Mouse (Mus musculus) MEL (cell line): ENCODE data around the gene Ccr2. TPM values are rescaled to one million over a fixed set of nuclear protein-coding genes. Genes with fewer than 3 reads are reported as not detected.

Experiments
- DNase-seq: peaks from one replicate; pipeline ENCODE4 v3.0.0; 2011; ENCODE audit warnings: low read depth, low spot score
- H3K27ac ChIP-seq: 2 replicates; pipeline ENCODE4 v1.5.1; 2012; ENCODE audit warnings: low read depth, mild to moderate bottlenecking, control low read depth, low read length, moderate library complexity; ENCODE audit not compliant: control insufficient read depth
- H3K27me3 ChIP-seq, 2 experiments: fragments of 150-350 bp in 1 of 2; sonication (generic) in 1 of 2; 2 replicates each; pipeline ENCODE4 v1.6.1; 2012; ENCODE audit warnings: low read length in 2 of 2, mild to moderate bottlenecking in 2 of 2, improper control_type of control experiment in 1 of 2, moderate library complexity in 1 of 2; ENCODE audit not compliant: insufficient read depth in 2 of 2, control insufficient read depth in 1 of 2
- H3K36me3 ChIP-seq, 2 experiments: 2 replicates each; pipeline ENCODE4 v1.6.1; 2012 to 2014; ENCODE audit warnings: low read length in 2 of 2, improper control_type of control experiment in 1 of 2, inconsistent platforms in 1 of 2, mild to moderate bottlenecking in 1 of 2; ENCODE audit not compliant: insufficient read depth in 2 of 2, control insufficient read depth in 1 of 2
- H3K4me1 ChIP-seq, 2 experiments: fragments of 150-350 bp in 1 of 2; sonication (generic) in 1 of 2; 2 replicates each; pipeline ENCODE4 v1.6.1; 2012; ENCODE audit warnings: low read length in 2 of 2, improper control_type of control experiment in 1 of 2, mild to moderate bottlenecking in 1 of 2; ENCODE audit not compliant: insufficient read depth in 2 of 2, control insufficient read depth in 1 of 2
- H3K4me3 ChIP-seq, 2 experiments: fragments of 150-350 bp in 1 of 2; sonication (generic) in 1 of 2; 2 replicates each; pipeline ENCODE4 v1.5.1; 2012; ENCODE audit warnings: low read depth in 2 of 2, low read length in 2 of 2, mild to moderate bottlenecking in 2 of 2, moderate library complexity in 2 of 2, control low read depth in 1 of 2, improper control_type of control experiment in 1 of 2; ENCODE audit not compliant: control insufficient read depth in 1 of 2, insufficient read depth in 1 of 2
- H3K79me2 ChIP-seq: 2 replicates; pipeline ENCODE4 v1.6.1; 2012; ENCODE audit warnings: mild to moderate bottlenecking, low read length, moderate library complexity; ENCODE audit not compliant: control insufficient read depth, poor library complexity, insufficient read depth
- H3K9ac ChIP-seq: 2 replicates; pipeline ENCODE4 v1.6.1; 2012; ENCODE audit warnings: low read depth, mild to moderate bottlenecking, control low read depth, low read length, moderate library complexity; ENCODE audit not compliant: control insufficient read depth, poor library complexity, severe bottlenecking
- H3K9me3 ChIP-seq: fragments of 150-350 bp; sonication (generic); replicated peaks from 2 replicates; pipeline ENCODE4 v1.6.1; 2012; ENCODE audit warnings: mild to moderate bottlenecking, low read length, improper control_type of control experiment, moderate library complexity; ENCODE audit not compliant: insufficient read depth
- BHLHE40 ChIP-seq: IDR thresholded peaks from 2 replicates; pipeline ENCODE4 v1.6.1; 2012; ENCODE audit warnings: low read depth, mild to moderate bottlenecking, inconsistent platforms, low read length, improper control_type of control experiment, borderline replicate concordance
- CTCF ChIP-seq, 3 experiments: IDR thresholded peaks in 2 of 3; conservative IDR thresholded peaks in 1 of 3; 2 replicates each; pipeline ENCODE4 v1.5.1; 2011 to 2012; ENCODE audit warnings: low read length in 3 of 3, low read depth in 2 of 3, mild to moderate bottlenecking in 2 of 3, improper control_type of control experiment in 1 of 3, inconsistent platforms in 1 of 3, mixed read lengths in 1 of 3, moderate library complexity in 1 of 3; ENCODE audit not compliant: control insufficient read depth in 1 of 3, insufficient read depth in 1 of 3, poor library complexity in 1 of 3, severe bottlenecking in 1 of 3
- E2F4 ChIP-seq: IDR thresholded peaks from 2 replicates; pipeline ENCODE4 v1.6.1; 2011; ENCODE audit warnings: low read depth, low read length, improper control_type of control experiment, borderline replicate concordance
- ELF1 ChIP-seq: IDR thresholded peaks from 2 replicates; pipeline ENCODE4 v1.6.1; 2014; ENCODE audit warnings: low read depth, mild to moderate bottlenecking, inconsistent platforms, low read length, improper control_type of control experiment, moderate library complexity
- EP300 ChIP-seq, 2 experiments: IDR thresholded peaks; 2 replicates each; pipeline ENCODE4 v1.6.1; 2011; ENCODE audit warnings: improper control_type of control experiment in 2 of 2, low read length in 2 of 2, low read depth in 1 of 2, mild to moderate bottlenecking in 1 of 2
- ETS1 ChIP-seq: IDR thresholded peaks from 2 replicates; pipeline ENCODE4 v1.6.1; 2012; ENCODE audit warnings: low read depth, mild to moderate bottlenecking, inconsistent platforms, low read length, improper control_type of control experiment, moderate library complexity
- GABPA ChIP-seq: IDR thresholded peaks from 2 replicates; pipeline ENCODE4 v1.6.1; 2012; ENCODE audit warnings: low read depth, mild to moderate bottlenecking, inconsistent platforms, low read length, improper control_type of control experiment, moderate library complexity
- GATA1 ChIP-seq: IDR thresholded peaks from 2 replicates; pipeline ENCODE4 v1.6.1; 2011; ENCODE audit warnings: low read depth, low read length, improper control_type of control experiment
- HCFC1 ChIP-seq: IDR thresholded peaks from 2 replicates; pipeline ENCODE4 v1.6.1; 2012; ENCODE audit warnings: low read depth, mild to moderate bottlenecking, inconsistent platforms, low read length, improper control_type of control experiment, moderate library complexity
- KAT2A ChIP-seq: conservative IDR thresholded peaks from 2 replicates; pipeline ENCODE4 v1.6.1; 2012; ENCODE audit warnings: low read depth, low read length, improper control_type of control experiment, inconsistent platforms
- MAX ChIP-seq: IDR thresholded peaks from 2 replicates; pipeline ENCODE4 v1.6.1; 2011; ENCODE audit warnings: low read length, improper control_type of control experiment
- MAZ ChIP-seq: IDR thresholded peaks from 2 replicates; pipeline ENCODE4 v1.6.1; 2012; ENCODE audit warnings: low read depth, mild to moderate bottlenecking, inconsistent platforms, low read length, improper control_type of control experiment
- MEF2A ChIP-seq: IDR thresholded peaks from 2 replicates; pipeline ENCODE4 v1.6.1; 2014; ENCODE audit warnings: low read depth, mild to moderate bottlenecking, inconsistent platforms, low read length, improper control_type of control experiment; ENCODE audit not compliant: poor library complexity, insufficient replicate concordance, severe bottlenecking; ENCODE audit errors: extremely low read depth
- MXI1 ChIP-seq: IDR thresholded peaks from 2 replicates; pipeline ENCODE4 v1.6.1; 2011; ENCODE audit warnings: mild to moderate bottlenecking, low read depth, low read length, improper control_type of control experiment
- MYB ChIP-seq: IDR thresholded peaks from 2 replicates; pipeline ENCODE4 v1.6.1; 2011; ENCODE audit warnings: mild to moderate bottlenecking, low read depth, low read length, improper control_type of control experiment
- NRF1 ChIP-seq: IDR thresholded peaks from 2 replicates; pipeline ENCODE4 v1.6.1; 2014; ENCODE audit warnings: low read depth, mild to moderate bottlenecking, inconsistent platforms, low read length, improper control_type of control experiment, moderate library complexity; ENCODE audit not compliant: poor library complexity, insufficient read depth, severe bottlenecking
- POLR2A ChIP-seq, 2 experiments: IDR thresholded peaks; 2 replicates each; pipeline ENCODE4 v1.6.1; 2011 to 2012; ENCODE audit warnings: low read length in 2 of 2, mild to moderate bottlenecking in 2 of 2, control low read depth in 1 of 2, improper control_type of control experiment in 1 of 2, low read depth in 1 of 2, moderate library complexity in 1 of 2; ENCODE audit not compliant: control insufficient read depth in 1 of 2, insufficient read depth in 1 of 2, poor library complexity in 1 of 2
- POLR2AphosphoS2 ChIP-seq: IDR thresholded peaks from 2 replicates; pipeline ENCODE4 v1.6.1; 2011; ENCODE audit warnings: low read length, improper control_type of control experiment
- POLR2AphosphoS5 ChIP-seq: IDR thresholded peaks from 2 replicates; pipeline ENCODE4 v1.6.1; 2012; ENCODE audit warnings: low read depth, borderline replicate concordance, mild to moderate bottlenecking, inconsistent platforms, low read length, moderate library complexity, mixed read lengths
- RAD21 ChIP-seq: IDR thresholded peaks from 2 replicates; pipeline ENCODE4 v1.6.1; 2011; ENCODE audit warnings: mild to moderate bottlenecking, low read depth, low read length, improper control_type of control experiment
- RCOR1 ChIP-seq: IDR thresholded peaks from 2 replicates; pipeline ENCODE4 v1.6.1; 2012; ENCODE audit warnings: low read depth, mild to moderate bottlenecking, inconsistent platforms, low read length, improper control_type of control experiment
- SIN3A ChIP-seq: IDR thresholded peaks from 2 replicates; pipeline ENCODE4 v1.6.1; 2012; ENCODE audit warnings: low read length, improper control_type of control experiment, inconsistent platforms
- TBP ChIP-seq: IDR thresholded peaks from 2 replicates; pipeline ENCODE4 v1.8.0; 2011; ENCODE audit warnings: low read depth, low read length, improper control_type of control experiment
- UBTF ChIP-seq: IDR thresholded peaks from 2 replicates; pipeline ENCODE4 v1.6.1; 2012; ENCODE audit warnings: low read depth, mild to moderate bottlenecking, inconsistent platforms, low read length, improper control_type of control experiment, moderate library complexity, borderline replicate concordance; ENCODE audit not compliant: insufficient read depth
- USF1 ChIP-seq: IDR thresholded peaks from 2 replicates; pipeline ENCODE4 v1.6.1; 2014; ENCODE audit warnings: low read depth, mild to moderate bottlenecking, inconsistent platforms, low read length, improper control_type of control experiment, moderate library complexity
- USF2 ChIP-seq, 2 experiments: IDR thresholded peaks; 2 replicates each; pipeline ENCODE4 v1.6.1; 2011 to 2012; ENCODE audit warnings: improper control_type of control experiment in 2 of 2, low read length in 2 of 2, borderline replicate concordance in 1 of 2, inconsistent platforms in 1 of 2, low read depth in 1 of 2, mild to moderate bottlenecking in 1 of 2; ENCODE audit not compliant: insufficient read depth in 1 of 2
- ZC3H11A ChIP-seq: IDR thresholded peaks from 2 replicates; pipeline ENCODE4 v1.6.1; 2012; ENCODE audit warnings: low read depth, mild to moderate bottlenecking, inconsistent platforms, low read length, improper control_type of control experiment
- ZMIZ1 ChIP-seq: IDR thresholded peaks from 2 replicates; pipeline ENCODE4 v1.6.1; 2012; ENCODE audit warnings: low read depth, mild to moderate bottlenecking, inconsistent platforms, low read length, improper control_type of control experiment, moderate library complexity
- ZNF384 ChIP-seq: IDR thresholded peaks from 2 replicates; pipeline ENCODE4 v1.6.1; 2012; ENCODE audit warnings: low read depth, mild to moderate bottlenecking, inconsistent platforms, low read length, improper control_type of control experiment
- polyA plus RNA-seq, 2 experiments: library from polyadenylated mRNA; stranded (reverse) in 1 of 2; unstranded in 1 of 2; fragments of >175 nt in 1 of 2; fragments of >200 nt in 1 of 2; gene quantifications; 2 replicates each; pipeline versions ENCODE4 v1.2.1 to v1.2.4; 2012; ENCODE audit warnings: low replicate concordance in 2 of 2, low read depth in 1 of 2; ENCODE audit not compliant: insufficient read length in 2 of 2, insufficient read depth in 1 of 2, missing spikeins in 1 of 2
- total RNA-seq: library from RNA; depleted of rRNA; stranded (reverse); fragments of 300-350 nt; gene quantifications from 2 replicates; pipeline ENCODE4 v1.2.3, GENCODE M21; 2012

Ccr2 gene
- total and polyA plus RNA-seq, 3 experiments, result 4.1 to 10.8 TPM; not detected in 1

DNA sequence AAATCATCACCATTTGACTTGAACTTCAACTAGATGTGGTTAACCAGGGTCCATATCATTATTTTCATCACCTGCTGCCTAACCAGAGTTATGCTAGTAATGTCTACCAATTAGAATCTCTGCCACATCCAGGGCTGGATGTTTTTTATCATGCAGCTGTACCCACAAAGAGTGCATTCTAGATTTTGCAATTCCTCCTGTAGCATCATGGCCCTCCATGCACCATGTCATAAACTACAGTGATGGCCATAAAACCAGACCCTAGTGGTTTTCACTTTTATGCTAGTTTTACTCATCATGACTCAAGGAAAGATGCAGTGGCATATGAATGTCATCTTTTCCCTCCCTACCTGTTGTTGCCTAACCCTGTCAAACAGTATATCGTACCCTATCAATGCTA lies 2.6 kb upstream of the Ccr2 start:
- no peaks in the 10 kb centered on the region for H3K79me2 ChIP-seq
- peaks cover 22 to 27% of the 10 kb centered on the region in 2 experiments for H3K4me1 ChIP-seq
- H3K27ac ChIP-seq, result no peak overlapping the region
- H3K9ac ChIP-seq, result no peak overlapping the region
- no peaks in the 10 kb centered on the region; the same call in 1 of the 2 replicates for H3K9me3 ChIP-seq
- H3K27me3 ChIP-seq, result no peaks in the 10 kb centered on the region
- TF ChIP-seq BHLHE40 (no peak), GABPA (no peak), ZC3H11A (no peak), MAZ (no peak), MEF2A (no peak), HCFC1 (no peak), CTCF (IDR thresholded peaks at IDR 0.05 in 2 of 3, conservative IDR thresholded peaks at IDR 0.05 in 1 of 3; ENCODE audit: control insufficient read depth in 1 of 3, insufficient read depth in 1 of 3, low read depth in 2 of 3, low read length in 3 of 3, poor library complexity in 1 of 3, severe bottlenecking in 1 of 3) (no peak), RAD21 (no peak), EP300 (IDR thresholded peaks at IDR 0.05; ENCODE audit: low read depth in 1 of 2, low read length in 2 of 2) (no peak), MYB (no peak), E2F4 (no peak), ELF1 (no peak), ETS1 (no peak), TBP (no peak), USF1 (no peak)
- no peak overlapping the region for H3K4me3 ChIP-seq
- peaks cover 0 to 45% of the 10 kb centered on the region in 2 experiments; a peak in 2 of 4 replicates for H3K36me3 ChIP-seq
- DNase-seq, result no peak

DNA sequence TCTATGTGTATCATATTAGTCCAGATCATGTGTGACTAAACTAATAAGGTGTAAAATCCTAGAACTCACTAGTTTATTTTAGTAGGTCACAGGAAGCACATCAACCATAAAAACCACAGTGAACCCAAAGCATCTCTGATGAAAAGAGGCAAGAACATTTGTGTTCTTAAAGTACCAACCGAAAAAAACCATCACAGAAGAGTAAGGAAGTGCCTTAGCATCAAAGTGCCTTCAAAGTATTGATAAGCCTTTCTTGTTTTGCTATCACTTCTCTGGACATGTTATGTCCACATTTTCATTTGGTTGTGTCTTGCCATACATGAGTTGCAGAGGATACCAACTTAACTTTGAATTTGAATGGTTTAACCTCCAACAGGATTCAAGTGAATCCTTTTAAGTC lies 1.4 kb upstream of the Ccr2 start:
- peaks cover 22 to 29% of the 10 kb centered on the region in 2 experiments for H3K4me1 ChIP-seq
- TF ChIP-seq RAD21, result no peak
- 0 out of 2 replicates have a peak, but pooled peaks have one; percentile 10 for TF ChIP-seq ZNF384
- TF ChIP-seq MAZ, result no peak
- TF ChIP-seq CTCF (IDR thresholded peaks at IDR 0.05 in 2 of 3, conservative IDR thresholded peaks at IDR 0.05 in 1 of 3; ENCODE audit: control insufficient read depth in 1 of 3, insufficient read depth in 1 of 3, low read depth in 2 of 3, low read length in 3 of 3, poor library complexity in 1 of 3, severe bottlenecking in 1 of 3), result no peak
- no peak for TF ChIP-seq SIN3A
- no peak for TF ChIP-seq POLR2AphosphoS5
- TF ChIP-seq USF1, result no peak
- peak; percentile 13; the same call in 1 of the 2 replicates for TF ChIP-seq ETS1
- no peak for TF ChIP-seq ZMIZ1
- no peak for TF ChIP-seq KAT2A
- TF ChIP-seq GATA1, result peak; percentile 76
- no peak for TF ChIP-seq MXI1
- TF ChIP-seq EP300 (IDR thresholded peaks at IDR 0.05; ENCODE audit: low read depth in 1 of 2, low read length in 2 of 2), result peak; percentile 68 to 69
- TF ChIP-seq USF2 (IDR thresholded peaks at IDR 0.05; ENCODE audit: borderline replicate concordance in 1 of 2, insufficient read depth in 1 of 2, low read depth in 1 of 2, low read length in 2 of 2), result no peak
- TF ChIP-seq POLR2A (IDR thresholded peaks at IDR 0.05; ENCODE audit: control insufficient read depth in 1 of 2, insufficient read depth in 1 of 2, low read depth in 1 of 2, low read length in 2 of 2, poor library complexity in 1 of 2), result no peak
- peak; percentile 53; the same call in 1 of the 2 replicates for TF ChIP-seq RCOR1
- TF ChIP-seq BHLHE40, result no peak
- no peak for TF ChIP-seq UBTF
- TF ChIP-seq NRF1, result no peak
- TF ChIP-seq MAX, result no peak
- no peak for TF ChIP-seq POLR2AphosphoS2
- TF ChIP-seq GABPA, result no peak
- no peak for TF ChIP-seq E2F4

More for the DNA sequence above, 1.4 kb upstream of the Ccr2 start:
- no peak for DNase-seq
- no peaks in the 10 kb centered on the region; the same call in 1 of the 2 replicates for H3K9me3 ChIP-seq
- no peak overlapping the region for H3K9ac ChIP-seq
- no peak overlapping the region for H3K4me3 ChIP-seq
- H3K27ac ChIP-seq, result no peak overlapping the region
- H3K27me3 ChIP-seq, result no peaks in the 10 kb centered on the region
- no peaks in the 10 kb centered on the region for H3K79me2 ChIP-seq
- H3K36me3 ChIP-seq, result peaks cover 0 to 51% of the 10 kb centered on the region in 2 experiments; a peak in 3 of 4 replicates
